Mouse (Mus musculus): ENCODE measurements around the gene Lrrc49. TPM values are rescaled to one million over a fixed set of nuclear protein-coding genes. Genes with fewer than 3 reads are reported as not detected.

The Lrrc49 gene
- polyA plus RNA-seq, 3 experiments from 2014 or later, result 1.7 to 5.8 (median 2.1) TPM

DNA sequence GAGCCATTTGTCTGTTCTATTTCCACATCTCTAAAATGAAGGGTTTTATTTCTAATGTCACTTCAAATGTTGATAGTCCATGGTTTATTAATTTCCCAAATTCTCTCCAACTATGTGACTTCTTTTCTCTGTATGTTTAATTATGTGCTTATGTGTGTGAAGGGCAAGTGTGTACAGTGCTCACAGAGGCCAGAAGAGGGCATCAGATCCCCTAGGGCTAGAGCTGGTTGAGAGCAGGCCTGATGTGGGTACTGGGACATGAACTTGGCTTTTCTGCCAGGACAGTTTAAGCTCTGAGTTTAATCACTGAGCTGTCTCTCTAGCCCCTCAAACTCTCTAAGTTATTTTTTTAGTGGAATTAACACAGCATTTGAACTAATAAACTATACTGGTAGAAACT, 13.2 kb downstream of the Lrrc49 start:
- no peak for ATAC-seq

DNA sequence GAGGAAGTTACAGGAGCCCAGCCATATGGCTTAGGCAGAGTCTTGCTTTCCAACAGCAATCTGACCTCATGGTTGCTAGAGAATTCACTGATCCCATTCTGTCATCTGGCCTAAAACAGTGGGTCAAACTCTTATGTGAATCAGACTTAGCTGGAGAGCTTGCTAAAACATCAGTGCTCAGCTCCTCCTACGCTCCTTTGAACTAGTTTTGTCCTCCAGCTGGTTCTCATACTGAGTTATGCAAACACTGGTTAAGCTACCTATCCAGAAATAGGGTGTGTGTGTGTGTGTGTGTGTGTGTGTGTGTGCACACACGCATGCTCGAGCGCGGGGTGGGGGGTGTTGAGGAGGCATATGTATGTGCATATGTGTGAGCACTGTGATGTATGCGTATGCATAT, 15.4 kb downstream of the Lrrc49 start:
- no peak for ATAC-seq

DNA sequence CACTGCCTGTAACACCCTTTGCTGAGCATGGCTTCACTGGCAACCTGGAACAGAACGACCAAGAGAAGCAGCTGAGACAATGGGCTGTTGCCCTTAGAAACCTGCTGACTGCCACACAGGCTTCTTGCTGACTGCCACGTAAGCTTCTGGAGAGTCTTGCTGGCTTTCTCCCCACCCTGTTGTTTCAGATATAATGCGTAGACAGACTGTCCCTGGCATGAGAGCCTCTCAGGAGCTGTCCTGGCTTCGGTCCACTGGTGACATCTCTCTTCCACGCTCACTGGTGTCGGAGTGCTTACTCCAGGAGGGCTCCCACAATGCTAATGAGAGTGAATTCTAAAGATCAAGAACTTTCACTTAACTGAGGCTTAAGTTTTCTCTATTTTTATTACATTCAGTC, 19.1 kb downstream of the Lrrc49 start:
- ATAC-seq, result no peak

- no peak for ATAC-seq
These were observed 22.4 kb downstream of the Lrrc49 start for GRCm38 (mm10) chr9:60665535-60665934.

DNA sequence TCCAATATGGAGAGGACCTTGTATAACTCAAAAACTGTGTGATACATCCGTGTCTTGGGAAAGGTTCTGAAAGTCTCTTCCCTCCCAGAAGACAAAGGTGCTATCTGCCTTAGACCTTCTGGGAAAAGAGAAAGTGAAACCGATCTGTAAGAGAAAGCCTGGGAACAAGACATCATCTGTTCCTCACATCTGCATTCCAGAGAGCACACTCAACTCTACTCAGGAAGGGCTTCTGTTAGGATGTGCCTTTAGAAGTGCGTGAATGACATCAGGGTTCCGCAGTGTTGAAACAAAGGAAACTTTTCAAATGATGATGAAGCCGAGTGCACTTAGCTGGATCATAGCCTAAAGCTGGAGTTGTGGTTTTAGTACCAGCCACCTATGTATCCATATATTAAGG, 23.1 kb downstream of the Lrrc49 start:
- ATAC-seq, result no peak

DNA sequence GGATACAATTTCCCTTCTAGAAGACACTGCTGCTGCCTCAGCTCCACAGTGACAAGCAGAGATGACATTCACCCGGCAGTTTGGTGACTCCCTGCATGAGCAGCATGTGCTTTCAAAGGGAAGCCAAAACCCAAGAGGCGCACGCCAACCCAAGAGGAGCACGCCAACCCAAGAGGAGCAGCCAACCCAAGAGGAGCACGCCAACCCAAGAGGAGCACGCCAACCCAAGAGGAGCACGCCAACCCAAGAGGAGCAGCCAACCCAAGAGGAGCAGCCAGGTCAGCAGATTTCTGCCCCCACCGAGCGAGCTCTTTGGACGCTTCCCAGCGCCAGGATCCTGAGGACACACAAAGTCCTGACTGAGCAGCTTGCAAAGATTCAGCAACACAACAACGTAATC, 23.6 kb downstream of the Lrrc49 start:
- ATAC-seq, result no peak

DNA sequence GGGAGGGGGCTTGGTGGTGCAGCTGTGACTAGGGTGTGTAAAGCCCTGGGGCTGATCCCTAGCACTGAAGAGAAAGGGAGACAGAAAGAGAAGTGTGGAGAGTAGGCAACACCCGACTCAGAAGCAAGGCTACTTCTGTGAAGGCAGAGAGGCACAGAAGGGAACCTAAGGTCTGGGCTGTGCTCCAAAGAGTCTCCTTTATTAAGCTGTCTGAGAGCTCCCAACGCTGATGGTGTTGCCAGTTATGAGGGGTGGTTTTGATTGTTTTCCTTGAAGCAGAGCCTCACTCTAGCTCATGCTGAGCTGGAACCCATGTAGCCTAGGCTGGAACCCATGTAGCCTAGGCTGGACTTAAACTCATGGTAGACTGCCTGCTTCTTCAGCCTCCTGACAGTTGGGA, 25.0 kb downstream of the Lrrc49 start:
- ATAC-seq, result no peak

DNA sequence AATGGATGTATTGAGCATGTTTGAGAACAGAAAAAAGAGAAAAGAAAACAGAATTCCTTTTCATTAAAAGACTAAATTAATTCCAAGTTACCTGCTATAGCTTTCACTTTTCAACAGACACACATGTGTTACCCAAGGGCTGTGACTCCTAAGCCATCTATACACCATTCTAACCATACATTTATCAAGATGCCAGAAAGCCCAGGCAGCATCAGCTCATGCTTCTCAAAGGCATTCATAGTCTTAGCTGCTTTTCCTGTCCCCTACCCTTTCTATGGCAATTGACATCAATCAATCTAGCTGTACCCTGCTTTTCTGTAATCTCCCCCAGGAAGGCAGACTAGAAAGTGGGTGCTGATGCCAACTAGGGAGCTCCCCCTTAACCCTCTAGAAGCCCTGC, 34.4 kb downstream of the Lrrc49 start:
- ATAC-seq, result no peak

DNA sequence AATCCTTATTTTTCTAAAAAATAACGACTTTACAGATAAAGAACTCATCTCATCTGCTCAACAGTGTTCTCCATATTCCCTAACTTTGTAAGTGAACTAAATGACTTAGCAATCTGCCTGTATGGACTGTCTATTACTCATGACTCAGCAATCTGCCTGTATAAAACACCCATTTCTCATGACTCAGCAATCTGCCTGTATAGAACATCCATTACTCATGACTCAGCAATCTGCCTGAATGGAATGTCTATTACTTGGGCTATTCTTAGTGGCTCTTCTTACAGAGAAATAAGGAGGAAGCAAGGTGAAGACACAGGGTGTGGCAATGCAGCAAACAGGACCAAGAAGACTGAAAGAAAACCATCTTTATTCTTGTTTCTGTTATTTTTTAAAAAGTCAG, 34.8 kb downstream of the Lrrc49 start:
- ATAC-seq, result no peak

- no peak for ATAC-seq
These were observed 37.7 kb downstream of the Lrrc49 start for GRCm38 (mm10) chr9:60650277-60650676.

- ATAC-seq, result no peak
These were observed 38.7 kb downstream of the Lrrc49 start for GRCm38 (mm10) chr9:60648981-60649975.

DNA sequence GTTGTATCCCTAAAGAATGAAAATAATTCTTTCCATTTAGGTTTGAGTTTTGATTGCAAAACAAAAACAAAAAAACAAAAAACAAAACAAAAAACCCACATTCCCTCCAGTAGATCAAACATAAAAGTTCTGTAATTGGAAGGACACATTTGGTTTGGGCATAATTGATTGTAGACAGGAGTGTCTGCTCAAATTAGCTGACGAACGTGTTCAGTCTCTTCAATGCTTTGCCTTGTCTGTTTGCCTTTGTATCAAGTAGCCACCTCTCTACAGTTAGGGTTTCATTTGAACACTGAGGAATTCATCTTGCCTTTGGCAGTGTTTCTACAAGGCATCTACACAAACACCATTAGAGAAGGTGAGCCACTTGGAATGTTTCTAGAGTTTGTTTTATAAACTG, 54.4 kb downstream of the Lrrc49 start:
- ATAC-seq, result no peak

- ATAC-seq, result no peak
These were observed 61.6 kb downstream of the Lrrc49 start for GRCm38 (mm10) chr9:60626311-60626791.

- no peak for ATAC-seq
These were observed 62.1 kb downstream of the Lrrc49 start for GRCm38 (mm10) chr9:60625895-60626294.

DNA sequence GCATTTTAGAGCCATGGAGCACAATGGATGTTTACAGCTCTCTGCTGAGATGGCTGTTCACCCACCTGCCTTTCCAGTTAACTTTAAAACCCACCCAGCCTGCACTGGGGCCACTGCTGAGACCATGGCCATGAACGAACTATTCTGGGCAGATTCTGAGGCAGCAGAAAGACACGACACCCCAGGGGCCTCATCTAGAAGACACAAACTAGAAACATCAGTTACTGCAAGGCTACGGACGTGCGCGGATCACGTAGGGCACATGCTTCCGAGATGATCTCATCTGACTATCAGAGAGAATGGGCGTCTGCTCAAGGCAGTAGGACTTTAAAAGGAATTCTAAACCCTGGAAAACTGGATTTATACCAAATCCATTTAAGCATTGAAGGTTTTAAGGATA, 71.0 kb downstream of the Lrrc49 start:
- no peak for ATAC-seq

DNA sequence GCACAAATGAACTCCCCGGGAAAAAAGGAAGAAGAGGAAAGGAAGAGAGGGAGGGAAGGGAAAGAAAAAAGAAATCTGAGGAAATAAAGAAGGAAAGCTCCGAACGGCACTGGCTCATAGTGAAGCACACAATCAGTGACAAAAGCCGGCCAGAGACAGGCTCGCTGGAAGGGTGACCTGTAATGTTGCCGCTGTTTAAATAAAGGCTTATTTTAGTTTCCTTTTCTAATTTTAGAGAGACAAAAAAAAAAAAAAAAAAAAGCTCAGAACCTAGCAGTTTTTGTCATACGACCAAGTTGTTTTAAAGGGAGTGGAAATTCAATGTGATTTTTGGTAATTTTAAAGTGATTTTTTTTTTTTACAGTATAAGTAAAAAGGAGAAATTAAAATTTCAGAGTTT, 71.6 kb downstream of the Lrrc49 start:
- no peak for ATAC-seq

DNA sequence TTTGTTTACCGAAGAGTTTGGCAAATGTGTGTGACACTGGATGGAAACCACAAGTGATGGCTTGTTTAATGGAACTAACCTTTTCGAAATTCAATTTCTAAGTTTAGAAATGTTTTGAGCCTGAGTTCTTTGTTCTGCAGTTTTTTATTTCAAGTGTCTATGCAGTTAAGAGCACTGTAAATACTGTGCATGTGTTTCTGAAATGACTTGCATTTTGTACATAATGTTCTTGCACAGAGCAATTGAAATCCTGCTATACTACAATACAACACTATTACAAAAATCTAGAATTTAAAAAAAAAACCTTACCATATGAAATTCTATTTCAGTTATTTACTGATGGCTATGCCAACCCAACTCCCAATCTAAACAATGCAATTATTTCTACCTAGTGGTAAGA, 75.7 kb downstream of the Lrrc49 start:
- ATAC-seq, result no peak

- ATAC-seq, result no peak
These were observed 77.8 kb downstream of the Lrrc49 start for GRCm38 (mm10) chr9:60610194-60610593.

DNA sequence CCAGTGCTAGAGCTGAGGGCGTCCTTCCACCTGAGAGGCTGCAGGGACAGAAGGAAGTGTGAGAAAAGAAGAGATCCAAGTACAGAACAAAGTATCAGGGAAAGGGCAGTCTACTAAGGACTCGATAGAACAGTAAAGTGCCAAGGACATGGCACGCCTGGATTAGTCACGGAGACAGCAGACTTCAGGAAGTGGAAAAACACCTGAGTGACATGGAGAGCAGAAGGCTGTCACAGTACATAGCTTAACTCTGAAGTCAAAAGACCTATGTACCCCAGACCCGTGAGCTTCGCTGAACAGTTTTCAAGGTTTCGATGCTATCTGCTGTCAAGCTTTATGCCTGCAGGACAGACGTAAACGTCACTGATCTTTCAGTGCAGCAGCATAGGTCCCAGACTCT, 79.1 kb downstream of the Lrrc49 start:
- ATAC-seq, result no peak

DNA sequence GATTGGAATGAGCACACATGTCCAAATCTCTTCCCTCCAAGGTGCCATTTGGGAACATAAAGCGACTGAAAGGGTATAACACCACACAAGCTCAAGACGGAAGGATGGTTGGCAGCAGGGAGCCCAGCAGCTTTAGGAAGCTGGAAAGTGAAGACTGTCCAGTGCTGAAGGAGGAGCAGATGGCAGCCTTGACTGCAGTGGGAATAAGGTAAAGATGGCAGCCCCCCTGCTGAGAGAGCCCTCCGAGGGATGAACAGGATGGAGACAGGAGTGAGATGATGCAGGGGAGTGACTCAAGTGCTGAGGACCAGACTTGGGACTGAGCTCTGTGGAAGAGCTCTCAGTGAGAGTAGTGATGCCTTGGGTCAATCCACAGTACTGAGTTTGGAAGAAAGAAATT, 79.9 kb downstream of the Lrrc49 start:
- no peak for ATAC-seq

GRCm38 (mm10) chr9:60604971-60605370, 83.0 kb downstream of the Lrrc49 start:
- ATAC-seq, result no peak

DNA sequence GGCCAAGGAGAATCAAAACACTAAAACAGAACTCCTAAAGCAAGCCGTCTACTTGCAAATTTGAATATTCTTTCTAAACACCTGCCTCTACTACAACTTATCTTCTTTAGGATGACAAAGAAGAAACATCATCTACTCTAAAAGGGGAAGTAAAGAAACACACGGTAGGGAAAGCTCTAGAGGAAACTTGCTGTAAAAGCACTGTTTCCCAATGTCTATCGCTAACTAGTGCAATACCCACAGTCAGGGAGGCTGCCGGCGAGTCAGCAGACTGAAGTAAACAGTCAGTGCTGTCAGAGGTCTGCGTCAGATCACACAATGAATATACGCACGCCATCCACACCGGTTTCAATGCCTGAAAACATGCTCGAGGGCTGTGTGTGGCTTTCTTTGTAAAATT, 86.0 kb downstream of the Lrrc49 start:
- no peak for ATAC-seq

- no peak for ATAC-seq
These were observed 87.7 kb downstream of the Lrrc49 start for GRCm38 (mm10) chr9:60600273-60600672.

GRCm38 (mm10) chr9:60599489-60599888, 88.5 kb downstream of the Lrrc49 start:
- no peak for ATAC-seq

DNA sequence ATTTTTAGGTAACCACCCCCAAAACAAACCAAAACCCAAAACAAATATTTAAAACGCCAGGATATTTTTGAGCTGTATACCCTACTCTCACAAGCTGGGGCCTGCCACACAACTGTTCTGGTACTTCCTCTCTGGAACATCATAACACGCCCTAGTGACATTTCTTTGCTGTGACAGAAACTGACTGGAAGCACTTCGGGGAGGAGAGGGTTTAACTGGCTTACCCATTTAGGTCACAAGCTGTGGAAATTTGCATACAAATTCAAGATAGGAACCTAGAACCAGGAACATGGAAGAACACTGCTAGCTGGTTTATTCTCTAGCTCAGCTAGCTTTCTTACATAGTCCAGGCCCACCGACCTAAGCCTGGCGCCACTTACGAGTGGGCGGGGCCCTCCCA, 92.6 kb downstream of the Lrrc49 start:
- ATAC-seq, result no peak

Measured in inflammation-experienced regulatory T-cells, adult 6 months (primary cell).